Mouse (Mus musculus) limb, embryonic 11.5 days (tissue): ENCODE measurements around the gene Cdh8. TPM values are rescaled to one million over a fixed set of nuclear protein-coding genes. Genes with fewer than 3 reads are reported as not detected.

Experiments
- ATAC-seq: fragments of 200-750 bp; cut with Nextera tagmentation; 2 replicates; pipeline ENCODE4 v1.8.0; 2017; ENCODE audit warnings: low read depth; ENCODE audit not compliant: insufficient number of reproducible peaks, low FRiP score, low TSS enrichment
- DNase-seq: peaks from one replicate; pipeline ENCODE4 v3.0.0-alpha.2; 2015; ENCODE audit warnings: low spot score
- H3K27ac ChIP-seq: fragments of 300-500 bp; sonication (generic); replicated peaks from 2 replicates; pipeline ENCODE4 v1.5.1; 2014; ENCODE audit warnings: low read depth, mild to moderate bottlenecking, low read length
- H3K27me3 ChIP-seq: fragments of 300-500 bp; sonication (generic); 2 replicates; pipeline ENCODE4 v1.6.1; 2014; ENCODE audit warnings: mild to moderate bottlenecking, low read length, mixed read lengths; ENCODE audit not compliant: control insufficient read depth, insufficient read depth
- H3K36me3 ChIP-seq: fragments of 300-500 bp; sonication (generic); 2 replicates; pipeline ENCODE4 v1.6.1; 2014; ENCODE audit warnings: mild to moderate bottlenecking, low read length, moderate library complexity, mixed read lengths; ENCODE audit not compliant: control insufficient read depth, insufficient read depth
- H3K4me1 ChIP-seq: fragments of 300-500 bp; sonication (generic); 2 replicates; pipeline ENCODE4 v1.6.1; 2014; ENCODE audit warnings: low read length, mixed read lengths; ENCODE audit not compliant: control insufficient read depth, insufficient read depth
- H3K4me2 ChIP-seq: fragments of 300-500 bp; sonication (generic); 2 replicates; pipeline ENCODE4 v1.6.1; 2014; ENCODE audit warnings: low read depth, mild to moderate bottlenecking, moderate library complexity; ENCODE audit not compliant: severe bottlenecking
- H3K4me3 ChIP-seq: fragments of 300-500 bp; sonication (generic); 2 replicates; pipeline ENCODE4 v1.5.1; 2014; ENCODE audit warnings: low read depth, low read length
- H3K9ac ChIP-seq: fragments of 300-500 bp; sonication (generic); 2 replicates; pipeline ENCODE4 v1.6.1; 2014; ENCODE audit warnings: mild to moderate bottlenecking, low read length
- H3K9me3 ChIP-seq: fragments of 300-500 bp; sonication (generic); 2 replicates; pipeline ENCODE4 v1.6.1; 2016; ENCODE audit warnings: low read length; ENCODE audit not compliant: control insufficient read depth
- WGBS: fragments of 180-500 bp; shearing (Covaris S2); extraction: QIAGEN DNeasy Blood & Tissue Kit; methylation state at CpG from one replicate; pipeline ENCODE4 v1.1.7; 2014; 5-methylcytosine and 5-hydroxymethylcytosine counted together
- polyA plus RNA-seq: library from polyadenylated mRNA; unstranded; fragments of >200 nt; fragmentation: Nextera tagmentation; extraction: Ambion mirVana; gene quantifications from 2 replicates; pipeline ENCODE4 v1.2.1, GENCODE M21; 2014

Gene Cdh8
- polyA plus RNA-seq, 1 experiment from 2014 or later = 1.2 TPM

- Histone ChIP-seq H3K4me3 (no peak overlapping the region), H3K9ac (no peak overlapping the region), H3K9me3 (no peaks in the 10 kb centered on the region), H3K36me3 (no peaks in the 10 kb centered on the region), H3K27me3 (no peaks in the 10 kb centered on the region), H3K4me1 (no peaks in the 10 kb centered on the region), H3K4me2 (no peak overlapping the region), H3K27ac (no peak overlapping the region)
- DNase-seq (no peak), ATAC-seq (no peak)
- 81% methylated on average over 1 of the region's 1 CpGs for WGBS
These were observed 77.0 kb downstream of the Cdh8 start for GRCm38 (mm10) chr8:99339310-99339709.

- ATAC-seq (no peak), DNase-seq (no peak)
- Histone ChIP-seq H3K36me3 (no peaks in the 10 kb centered on the region), H3K27ac (no peak overlapping the region), H3K4me2 (no peak overlapping the region), H3K9ac (no peak overlapping the region), H3K4me3 (no peak overlapping the region), H3K4me1 (no peaks in the 10 kb centered on the region), H3K27me3 (no peaks in the 10 kb centered on the region), H3K9me3 (no peaks in the 10 kb centered on the region)
- 79% methylated on average over 5 of the region's 5 CpGs for WGBS
These were observed 88.7 kb downstream of the Cdh8 start for GRCm38 (mm10) chr8:99327559-99327958.

- H3K27me3 ChIP-seq = no peaks in the 10 kb centered on the region
- DNase-seq = no peak
- no peaks in the 10 kb centered on the region for H3K36me3 ChIP-seq
- no peak overlapping the region for H3K9ac ChIP-seq
- no peaks in the 10 kb centered on the region for H3K4me1 ChIP-seq
- H3K4me2 ChIP-seq = no peak overlapping the region
- no peak overlapping the region for H3K27ac ChIP-seq
- H3K4me3 ChIP-seq = no peak overlapping the region
- no peak for ATAC-seq
- H3K9me3 ChIP-seq = no peaks in the 10 kb centered on the region
- 77% methylated on average over 2 of the region's 2 CpGs for WGBS
These were observed 101.7 kb downstream of the Cdh8 start for GRCm38 (mm10) chr8:99314561-99314960.

DNA sequence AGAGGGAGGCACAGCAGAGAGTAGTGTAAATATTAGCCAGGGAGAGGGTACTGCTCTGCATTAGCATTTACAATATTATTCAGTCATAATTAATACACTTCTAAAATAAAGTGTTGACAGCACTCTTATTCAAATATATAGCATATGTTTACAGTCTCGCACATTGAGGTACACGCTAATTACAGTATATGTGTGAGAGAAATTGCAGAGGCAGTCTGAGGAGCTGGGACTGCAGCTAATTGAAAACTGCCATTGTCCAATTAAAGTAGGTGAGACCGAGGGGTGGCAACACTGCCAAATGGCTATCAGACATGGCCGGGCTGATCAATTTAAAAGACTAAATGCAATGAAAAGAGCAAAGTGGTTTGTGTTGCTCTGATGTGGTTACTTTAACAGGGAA is 112.1 kb downstream of the Cdh8 start:
- Histone ChIP-seq H3K9me3 (no peaks in the 10 kb centered on the region), H3K36me3 (no peaks in the 10 kb centered on the region), H3K4me1 (no peaks in the 10 kb centered on the region), H3K27me3 (no peaks in the 10 kb centered on the region), H3K27ac (no peak overlapping the region), H3K9ac (no peak overlapping the region), H3K4me3 (no peak overlapping the region), H3K4me2 (no peak overlapping the region)
- ATAC-seq (no peak), DNase-seq (no peak)
- WGBS = 38% methylated on average over 4 of the region's 4 CpGs

GRCm38 (mm10) chr8:99290201-99290600 is 126.1 kb downstream of the Cdh8 start:
- no peak overlapping the region for H3K4me3 ChIP-seq
- WGBS = 83% methylated on average over 1 of the region's 1 CpGs
- H3K4me1 ChIP-seq = no peaks in the 10 kb centered on the region
- no peak overlapping the region for H3K4me2 ChIP-seq
- no peaks in the 10 kb centered on the region for H3K36me3 ChIP-seq
- H3K9me3 ChIP-seq = no peaks in the 10 kb centered on the region
- H3K27me3 ChIP-seq = no peaks in the 10 kb centered on the region
- DNase-seq (no peak), ATAC-seq (no peak)
- H3K9ac ChIP-seq = no peak overlapping the region
- no peak overlapping the region for H3K27ac ChIP-seq

DNA sequence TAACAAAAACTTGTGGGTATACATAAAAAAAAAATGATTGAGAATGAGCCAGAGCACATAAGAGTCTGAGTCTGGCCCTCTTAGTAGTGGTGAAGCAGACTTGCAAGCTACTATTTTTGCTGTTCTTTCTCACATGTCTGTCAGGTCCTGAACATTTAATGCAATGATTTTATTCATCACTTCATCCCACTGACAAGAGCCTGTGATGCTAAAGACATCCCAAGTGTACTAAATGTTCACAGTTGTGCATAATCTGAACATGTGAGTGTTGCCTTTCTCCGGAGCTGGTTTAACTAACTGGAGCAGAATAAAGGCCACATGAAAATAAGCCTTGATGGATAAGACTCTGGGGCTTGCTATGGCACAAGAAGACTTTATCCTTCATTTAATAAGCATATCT is 131.2 kb downstream of the Cdh8 start:
- no peak overlapping the region for H3K27ac ChIP-seq
- no peaks in the 10 kb centered on the region for H3K9me3 ChIP-seq
- no peak for DNase-seq
- no peak overlapping the region for H3K4me2 ChIP-seq
- ATAC-seq = no peak
- WGBS = 86% methylated on average over 1 of the region's 1 CpGs
- no peaks in the 10 kb centered on the region for H3K27me3 ChIP-seq
- H3K36me3 ChIP-seq = no peaks in the 10 kb centered on the region
- H3K4me3 ChIP-seq = no peak overlapping the region
- no peak overlapping the region for H3K9ac ChIP-seq
- no peaks in the 10 kb centered on the region for H3K4me1 ChIP-seq

DNA sequence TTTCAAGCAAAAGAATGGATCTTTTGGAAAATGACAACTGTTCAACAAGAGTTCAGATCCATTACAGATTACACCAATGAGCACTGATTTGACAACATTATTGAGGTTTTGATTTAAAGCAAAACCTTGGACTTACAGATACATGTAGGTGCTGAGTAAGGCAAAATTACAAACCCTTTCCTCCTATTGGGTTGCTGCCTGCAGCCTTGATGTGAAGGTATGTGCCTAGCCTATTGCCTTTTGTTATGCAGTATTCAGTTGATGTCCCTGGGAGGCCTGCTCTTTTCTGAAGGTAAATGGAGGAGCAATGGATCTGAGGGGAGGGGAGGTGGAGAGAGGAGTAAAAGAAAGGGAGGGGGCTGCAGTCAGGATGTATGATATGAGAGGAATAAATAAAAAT is 135.9 kb downstream of the Cdh8 start:
- ATAC-seq (no peak), DNase-seq (no peak)
- no peak overlapping the region for H3K4me3 ChIP-seq
- no peaks in the 10 kb centered on the region for H3K4me1 ChIP-seq
- H3K27ac ChIP-seq = no peak overlapping the region
- no peaks in the 10 kb centered on the region for H3K27me3 ChIP-seq
- H3K4me2 ChIP-seq = no peak overlapping the region
- H3K9ac ChIP-seq = no peak overlapping the region
- no peaks in the 10 kb centered on the region for H3K36me3 ChIP-seq
- H3K9me3 ChIP-seq = no peaks in the 10 kb centered on the region

DNA sequence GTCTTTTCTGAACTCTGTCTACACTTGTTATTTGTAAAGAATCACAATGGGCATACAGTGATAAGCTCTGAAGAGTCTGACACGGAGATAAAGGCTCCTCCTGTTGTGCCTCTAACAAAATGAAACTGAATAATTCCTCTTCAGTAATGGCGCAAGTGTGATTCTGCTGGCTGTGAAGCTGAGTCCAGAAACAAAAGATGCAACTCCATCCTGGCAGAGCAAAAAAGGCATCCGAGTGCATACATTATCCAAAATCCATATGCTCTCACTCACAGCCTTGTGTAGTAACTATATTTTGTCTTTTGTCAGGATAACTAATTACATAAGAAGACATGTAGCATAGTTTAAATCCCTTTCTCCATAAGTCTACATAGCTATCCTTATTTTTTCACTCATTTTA is 149.1 kb downstream of the Cdh8 start:
- DNase-seq (no peak), ATAC-seq (no peak)
- no peaks in the 10 kb centered on the region for H3K27me3 ChIP-seq
- H3K36me3 ChIP-seq = no peaks in the 10 kb centered on the region
- no peak overlapping the region for H3K27ac ChIP-seq
- no peaks in the 10 kb centered on the region for H3K4me1 ChIP-seq
- no peaks in the 10 kb centered on the region for H3K9me3 ChIP-seq
- 85% methylated on average over 3 of the region's 3 CpGs for WGBS
- no peak overlapping the region for H3K9ac ChIP-seq
- H3K4me3 ChIP-seq = no peak overlapping the region
- H3K4me2 ChIP-seq = no peak overlapping the region

DNA sequence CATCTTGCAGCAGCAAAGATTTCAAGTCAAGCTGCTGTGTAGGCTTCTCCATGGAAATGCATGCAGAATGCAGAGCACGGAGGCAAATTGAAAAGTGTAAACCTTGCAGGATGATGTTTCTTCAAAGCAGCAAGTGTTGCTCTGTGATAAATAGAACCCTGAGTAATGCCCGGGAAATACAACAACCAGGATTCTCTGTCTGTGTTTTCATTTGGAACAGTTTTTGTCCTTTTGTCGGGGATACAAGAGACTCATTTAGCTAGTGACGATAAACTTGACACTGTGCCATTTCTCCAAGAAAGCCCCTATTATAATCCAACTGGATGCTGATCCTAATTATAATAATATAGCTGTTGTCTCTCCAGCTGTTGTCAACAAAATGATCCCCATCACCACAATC is 181.9 kb downstream of the Cdh8 start:
- 90% methylated on average over 4 of the region's 4 CpGs for WGBS
- H3K4me3 ChIP-seq = no peak overlapping the region
- H3K4me1 ChIP-seq = no peaks in the 10 kb centered on the region
- DNase-seq (no peak), ATAC-seq (no peak)
- no peaks in the 10 kb centered on the region for H3K9me3 ChIP-seq
- no peak overlapping the region for H3K9ac ChIP-seq
- H3K36me3 ChIP-seq = no peaks in the 10 kb centered on the region
- no peaks in the 10 kb centered on the region for H3K27me3 ChIP-seq
- H3K27ac ChIP-seq = no peak overlapping the region
- H3K4me2 ChIP-seq = no peak overlapping the region
